Mouse (Mus musculus): ENCODE results near the gene Ssbp2. TPM values are rescaled to one million over a fixed set of nuclear protein-coding genes. Genes with fewer than 3 reads are reported as not detected.

Ssbp2 gene
- polyA plus RNA-seq, 1 experiment from 2014 or later: 198 TPM

DNA sequence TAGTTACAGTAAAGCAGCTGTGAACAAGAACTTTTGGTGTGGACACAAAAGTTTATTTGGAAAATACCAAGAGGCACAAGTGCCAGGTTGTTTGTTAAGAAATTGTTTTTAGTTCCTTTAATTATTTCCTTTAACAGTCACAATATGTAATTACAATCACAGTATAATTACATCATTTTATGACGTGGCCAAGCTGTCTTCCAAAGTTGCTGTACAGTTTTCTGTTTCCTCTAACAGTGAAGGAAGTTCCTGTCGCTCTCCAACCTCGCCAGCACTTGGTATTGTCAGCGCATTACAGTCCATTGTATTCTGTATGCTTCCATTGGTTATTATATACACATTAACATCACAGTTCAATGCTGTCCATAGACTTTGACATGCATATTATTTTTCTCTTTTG is 54.9 kb downstream of the Ssbp2 start:
- Histone ChIP-seq H3K9ac (replicated peaks; ENCODE audit: low read length) (no peak overlapping the region), H3K4me1 (ENCODE audit: control insufficient read depth, insufficient read depth, low read length) (no peaks in the 10 kb centered on the region; the same call in 1 of the 2 replicates), H3K27ac (replicated peaks; ENCODE audit: low read depth, low read length) (no peak overlapping the region), H3K4me3 (ENCODE audit: low read depth, low read length) (no peak overlapping the region), H3K4me2 (ENCODE audit: low read depth, low read length) (no peak overlapping the region), H3K9me3 (replicated peaks; ENCODE audit: control insufficient read depth, low read length) (no peaks in the 10 kb centered on the region), H3K27me3 (ENCODE audit: control insufficient read depth, insufficient read depth, low read length) (no peaks in the 10 kb centered on the region), H3K36me3 (replicated peaks; ENCODE audit: control insufficient read depth, insufficient read depth, low read depth, low read length) (no peaks in the 10 kb centered on the region)
- DNase-seq (ENCODE audit: low spot score) (no peak), ATAC-seq (replicated peaks; ENCODE audit: insufficient number of reproducible peaks, low FRiP score, low TSS enrichment, low read depth) (no peak)
- WGBS: 89% methylated on average over 4 of the region's 4 CpGs

DNA sequence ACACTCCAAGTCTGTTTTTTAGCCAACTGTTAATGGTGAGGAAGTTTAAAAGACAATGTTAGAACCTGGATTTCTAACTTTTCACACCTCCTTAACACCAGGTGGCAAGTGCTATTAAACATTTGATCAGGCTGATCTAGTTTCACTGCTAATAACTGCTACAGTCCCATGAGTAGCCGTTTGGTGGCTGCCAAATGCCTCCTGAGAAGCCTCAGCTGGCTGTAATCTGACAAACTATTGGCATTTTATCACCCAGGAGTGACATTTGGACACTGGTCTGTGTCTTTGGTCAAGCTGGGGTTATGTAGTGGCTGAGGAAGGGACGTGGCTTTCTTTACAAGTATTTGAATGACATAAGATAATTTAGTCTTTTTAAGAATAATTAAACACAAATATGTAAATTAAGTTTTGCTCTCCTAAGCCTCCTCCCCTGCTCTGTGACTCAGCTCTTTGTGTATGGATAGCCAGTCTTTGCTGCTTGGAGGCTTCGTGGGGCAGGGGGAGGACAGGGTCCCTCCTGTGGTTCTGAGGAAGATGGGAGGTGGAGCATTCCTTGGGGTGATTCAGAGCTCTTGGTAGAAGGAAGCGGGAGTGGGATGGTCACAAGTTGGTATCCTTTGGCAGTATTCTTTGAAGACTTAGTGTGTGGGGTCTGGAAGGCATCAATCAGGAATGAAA is 60.1 kb downstream of the Ssbp2 start:
- H3K4me3 ChIP-seq (ENCODE audit: low read depth, low read length): no peak overlapping the region
- no peak overlapping the region for H3K27ac ChIP-seq (replicated peaks; ENCODE audit: low read depth, low read length)
- no peaks in the 10 kb centered on the region for H3K36me3 ChIP-seq (replicated peaks; ENCODE audit: control insufficient read depth, insufficient read depth, low read depth, low read length)
- no peak overlapping the region for H3K9ac ChIP-seq (replicated peaks; ENCODE audit: low read length)
- H3K9me3 ChIP-seq (replicated peaks; ENCODE audit: control insufficient read depth, low read length): no peaks in the 10 kb centered on the region
- ATAC-seq (replicated peaks; ENCODE audit: insufficient number of reproducible peaks, low FRiP score, low TSS enrichment, low read depth) (no peak), DNase-seq (ENCODE audit: low spot score) (no peak)
- H3K4me2 ChIP-seq (ENCODE audit: low read depth, low read length): no peak overlapping the region
- no peaks in the 10 kb centered on the region; the same call in 1 of the 2 replicates for H3K4me1 ChIP-seq (ENCODE audit: control insufficient read depth, insufficient read depth, low read length)
- WGBS: 42% methylated on average over 4 of the region's 4 CpGs
- no peaks in the 10 kb centered on the region for H3K27me3 ChIP-seq (ENCODE audit: control insufficient read depth, insufficient read depth, low read length)

DNA sequence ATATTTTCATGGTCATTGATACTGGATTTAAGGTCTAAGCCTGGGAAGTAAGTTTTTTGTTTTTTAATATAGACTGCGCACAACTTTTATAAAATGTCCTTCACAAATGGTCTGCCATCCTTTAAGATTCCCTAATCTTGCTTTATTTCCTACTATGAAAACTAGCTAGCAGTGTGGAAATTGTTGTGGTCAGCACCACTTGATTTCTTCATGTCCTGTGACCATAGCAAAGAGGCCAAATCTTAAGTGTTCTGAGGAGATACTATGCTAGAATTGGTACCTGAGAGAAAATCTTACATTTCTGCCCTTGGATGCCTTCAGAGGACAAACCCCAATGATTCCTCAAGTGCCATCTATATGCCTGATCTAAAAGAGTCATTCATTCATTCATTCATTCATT is 60.9 kb downstream of the Ssbp2 start:
- H3K9me3 ChIP-seq (replicated peaks; ENCODE audit: control insufficient read depth, low read length): no peaks in the 10 kb centered on the region
- DNase-seq (ENCODE audit: low spot score): no peak
- ATAC-seq (replicated peaks; ENCODE audit: insufficient number of reproducible peaks, low FRiP score, low TSS enrichment, low read depth): no peak
- no peak overlapping the region for H3K4me3 ChIP-seq (ENCODE audit: low read depth, low read length)
- no peaks in the 10 kb centered on the region for H3K27me3 ChIP-seq (ENCODE audit: control insufficient read depth, insufficient read depth, low read length)
- H3K27ac ChIP-seq (replicated peaks; ENCODE audit: low read depth, low read length): no peak overlapping the region
- H3K9ac ChIP-seq (replicated peaks; ENCODE audit: low read length): no peak overlapping the region
- no peaks in the 10 kb centered on the region for H3K36me3 ChIP-seq (replicated peaks; ENCODE audit: control insufficient read depth, insufficient read depth, low read depth, low read length)
- WGBS: 97% methylated on average over 1 of the region's 1 CpGs
- no peak overlapping the region for H3K4me2 ChIP-seq (ENCODE audit: low read depth, low read length)
- H3K4me1 ChIP-seq (ENCODE audit: control insufficient read depth, insufficient read depth, low read length): no peaks in the 10 kb centered on the region; the same call in 1 of the 2 replicates

DNA sequence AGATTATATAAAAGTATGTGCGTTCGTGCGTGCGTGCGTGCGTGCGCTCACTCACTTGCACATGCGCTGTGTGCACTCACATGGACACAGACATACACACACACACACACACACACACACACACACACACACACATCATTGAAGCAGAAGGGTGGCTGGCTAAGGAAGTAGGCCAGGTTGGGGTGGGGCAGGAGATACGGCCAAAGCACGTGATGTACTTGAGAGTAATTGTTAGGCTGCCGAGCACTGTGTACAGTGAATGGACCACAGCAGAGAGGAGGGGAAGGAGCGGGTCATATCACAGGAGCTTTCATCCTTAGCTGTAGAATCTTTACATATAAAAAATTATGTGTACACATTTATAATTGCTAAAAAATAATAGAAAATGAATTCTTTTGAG is 66.0 kb downstream of the Ssbp2 start:
- H3K9me3 ChIP-seq (replicated peaks; ENCODE audit: control insufficient read depth, low read length): no peaks in the 10 kb centered on the region
- no peaks in the 10 kb centered on the region for H3K27me3 ChIP-seq (ENCODE audit: control insufficient read depth, insufficient read depth, low read length)
- H3K36me3 ChIP-seq (replicated peaks; ENCODE audit: control insufficient read depth, insufficient read depth, low read depth, low read length): peaks cover 3% of the 10 kb centered on the region
- ATAC-seq (replicated peaks; ENCODE audit: insufficient number of reproducible peaks, low FRiP score, low TSS enrichment, low read depth): no peak
- no peak overlapping the region for H3K4me2 ChIP-seq (ENCODE audit: low read depth, low read length)
- WGBS: 94% methylated on average over 12 of the region's 12 CpGs
- no peaks in the 10 kb centered on the region for H3K4me1 ChIP-seq (ENCODE audit: control insufficient read depth, insufficient read depth, low read length)
- no peak overlapping the region for H3K4me3 ChIP-seq (ENCODE audit: low read depth, low read length)
- no peak overlapping the region for H3K27ac ChIP-seq (replicated peaks; ENCODE audit: low read depth, low read length)
- H3K9ac ChIP-seq (replicated peaks; ENCODE audit: low read length): no peak overlapping the region
- no peak for DNase-seq (ENCODE audit: low spot score)

DNA sequence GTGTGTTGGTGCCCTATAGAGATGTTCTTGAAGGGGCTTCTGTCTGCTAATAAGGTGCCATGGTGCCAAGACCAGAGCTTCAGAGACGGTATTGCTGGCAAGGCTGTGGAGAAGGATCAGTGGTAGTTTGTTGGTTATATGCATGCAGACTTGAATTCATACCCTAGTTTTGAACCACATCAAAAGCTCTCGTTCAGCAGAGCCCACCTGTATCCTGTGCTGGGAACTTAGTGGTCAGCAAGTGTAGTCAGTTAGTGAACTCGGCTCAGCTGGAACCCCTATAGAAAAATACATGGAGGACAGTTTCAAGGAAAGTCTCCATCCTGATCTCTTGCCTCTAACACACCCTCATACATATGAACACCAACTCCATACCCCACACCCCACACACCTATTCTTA is 69.7 kb downstream of the Ssbp2 start:
- ATAC-seq (replicated peaks; ENCODE audit: insufficient number of reproducible peaks, low FRiP score, low TSS enrichment, low read depth): no peak
- WGBS: 94% methylated on average over 3 of the region's 3 CpGs

DNA sequence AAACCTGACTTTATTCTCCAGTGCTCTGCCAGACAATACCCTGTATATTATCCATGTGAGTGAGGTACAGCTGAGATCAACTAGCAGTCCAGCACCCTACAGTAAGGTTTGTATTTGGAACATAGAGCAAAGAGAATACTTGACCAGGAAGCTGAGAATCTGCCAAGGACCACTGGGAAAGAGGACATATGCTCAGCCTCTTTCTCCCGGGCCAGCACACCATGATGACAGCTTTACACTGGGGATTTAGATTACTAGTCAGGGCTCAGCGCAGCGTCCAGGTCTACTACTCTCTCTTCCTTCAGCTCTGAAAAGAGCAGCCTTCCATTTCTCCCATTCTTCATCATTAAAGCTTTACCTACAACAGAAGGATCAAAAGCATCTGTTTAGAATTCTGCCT is 76.6 kb downstream of the Ssbp2 start:
- 81% methylated on average over 3 of the region's 3 CpGs for WGBS
- peaks cover 3% of the 10 kb centered on the region for H3K36me3 ChIP-seq (replicated peaks; ENCODE audit: control insufficient read depth, insufficient read depth, low read depth, low read length)

More for the DNA sequence above, 69.7 kb downstream of the Ssbp2 start:
- DNase-seq (ENCODE audit: low spot score): no peak
- H3K4me3 ChIP-seq (ENCODE audit: low read depth, low read length): no peak overlapping the region
- H3K9me3 ChIP-seq (replicated peaks; ENCODE audit: control insufficient read depth, low read length): no peaks in the 10 kb centered on the region
- H3K4me2 ChIP-seq (ENCODE audit: low read depth, low read length): no peak overlapping the region
- H3K27me3 ChIP-seq (ENCODE audit: control insufficient read depth, insufficient read depth, low read length): no peaks in the 10 kb centered on the region
- peaks cover 6% of the 10 kb centered on the region for H3K36me3 ChIP-seq (replicated peaks; ENCODE audit: control insufficient read depth, insufficient read depth, low read depth, low read length)
- no peak overlapping the region for H3K27ac ChIP-seq (replicated peaks; ENCODE audit: low read depth, low read length)
- H3K9ac ChIP-seq (replicated peaks; ENCODE audit: low read length): no peak overlapping the region
- H3K4me1 ChIP-seq (ENCODE audit: control insufficient read depth, insufficient read depth, low read length): no peaks in the 10 kb centered on the region

DNA sequence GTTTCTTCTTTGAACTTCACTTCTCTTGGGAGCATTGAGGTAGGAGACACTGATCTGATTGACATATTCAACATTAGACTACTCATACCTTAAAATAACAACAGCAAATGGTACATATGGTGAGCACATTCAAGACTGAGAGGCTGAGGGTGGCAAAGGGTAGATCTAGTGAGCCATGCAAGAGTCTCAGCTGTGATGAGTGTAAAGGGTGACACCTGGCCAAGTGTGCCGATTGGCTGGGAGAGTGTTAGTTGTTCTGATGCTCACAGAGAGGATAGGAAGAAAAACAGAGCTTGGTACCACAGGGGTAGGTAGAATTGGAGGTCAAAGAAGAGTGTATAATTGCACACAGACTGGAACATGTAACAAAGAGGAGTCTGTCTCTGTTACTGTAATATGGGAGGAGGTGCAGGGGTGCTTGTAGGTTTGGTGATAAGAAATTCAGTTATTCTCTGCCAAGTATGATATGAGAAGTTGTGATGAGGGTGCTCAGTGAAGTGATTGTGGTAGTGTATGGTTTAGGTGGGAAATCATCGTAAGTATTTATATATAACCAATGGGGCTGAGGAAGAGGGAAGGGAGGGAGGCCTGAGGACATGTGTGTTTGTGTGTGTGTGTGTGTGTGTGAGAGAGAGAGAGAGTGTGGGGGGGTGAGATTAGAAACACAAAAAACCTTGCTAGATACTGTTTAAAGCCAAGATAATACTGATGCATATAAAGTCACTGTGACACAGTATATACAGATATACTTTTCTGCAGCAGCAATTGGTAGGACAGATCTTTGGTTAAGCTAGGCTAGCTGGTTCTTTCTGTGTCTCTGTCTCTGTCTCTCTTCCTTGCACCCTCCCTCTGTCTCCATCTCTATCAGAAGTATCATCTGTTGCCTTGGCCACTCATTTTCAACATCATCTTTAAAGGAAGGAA is 80.3 kb downstream of the Ssbp2 start:
- Histone ChIP-seq H3K27me3 (ENCODE audit: control insufficient read depth, insufficient read depth, low read length) (no peaks in the 10 kb centered on the region), H3K9ac (replicated peaks; ENCODE audit: low read length) (no peak overlapping the region), H3K27ac (replicated peaks; ENCODE audit: low read depth, low read length) (no peak overlapping the region), H3K9me3 (replicated peaks; ENCODE audit: control insufficient read depth, low read length) (no peaks in the 10 kb centered on the region), H3K36me3 (replicated peaks; ENCODE audit: control insufficient read depth, insufficient read depth, low read depth, low read length) (no peaks in the 10 kb centered on the region), H3K4me2 (ENCODE audit: low read depth, low read length) (no peak overlapping the region), H3K4me3 (ENCODE audit: low read depth, low read length) (no peak overlapping the region), H3K4me1 (ENCODE audit: control insufficient read depth, insufficient read depth, low read length) (no peaks in the 10 kb centered on the region)
- WGBS: 97% methylated on average over 2 of the region's 2 CpGs
- DNase-seq (ENCODE audit: low spot score) (no peak), ATAC-seq (replicated peaks; ENCODE audit: insufficient number of reproducible peaks, low FRiP score, low TSS enrichment, low read depth) (no peak)

More for the DNA sequence above, 76.6 kb downstream of the Ssbp2 start:
- Histone ChIP-seq H3K4me1 (ENCODE audit: control insufficient read depth, insufficient read depth, low read length) (no peaks in the 10 kb centered on the region), H3K4me3 (ENCODE audit: low read depth, low read length) (no peak overlapping the region), H3K4me2 (ENCODE audit: low read depth, low read length) (no peak overlapping the region), H3K9me3 (replicated peaks; ENCODE audit: control insufficient read depth, low read length) (no peaks in the 10 kb centered on the region), H3K27me3 (ENCODE audit: control insufficient read depth, insufficient read depth, low read length) (no peaks in the 10 kb centered on the region), H3K9ac (replicated peaks; ENCODE audit: low read length) (no peak overlapping the region), H3K27ac (replicated peaks; ENCODE audit: low read depth, low read length) (no peak overlapping the region)
- no peak for ATAC-seq (replicated peaks; ENCODE audit: insufficient number of reproducible peaks, low FRiP score, low TSS enrichment, low read depth)
- DNase-seq (ENCODE audit: low spot score): no peak

DNA sequence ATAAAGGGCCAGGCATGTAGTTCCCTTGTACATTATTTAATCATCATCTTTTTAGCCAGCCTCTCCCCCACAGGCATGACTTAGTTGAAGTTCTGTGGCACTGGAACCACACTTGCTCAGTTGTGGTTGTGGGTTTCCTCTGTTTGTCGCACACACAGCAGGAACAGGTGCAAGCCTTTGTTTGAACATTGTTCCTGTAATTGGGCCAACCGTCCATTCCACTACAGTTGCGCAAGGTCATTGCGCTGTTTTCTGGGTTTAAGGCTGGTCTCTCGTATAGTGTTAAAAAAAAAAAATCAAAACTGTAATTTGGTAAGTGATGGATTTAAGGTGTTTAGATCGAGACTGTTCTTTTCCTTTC is 81.0 kb downstream of the Ssbp2 start:
- no peak overlapping the region for H3K27ac ChIP-seq (replicated peaks; ENCODE audit: low read depth, low read length)
- H3K4me1 ChIP-seq (ENCODE audit: control insufficient read depth, insufficient read depth, low read length): no peaks in the 10 kb centered on the region
- DNase-seq (ENCODE audit: low spot score) (no peak), ATAC-seq (replicated peaks; ENCODE audit: insufficient number of reproducible peaks, low FRiP score, low TSS enrichment, low read depth) (no peak)
- no peaks in the 10 kb centered on the region for H3K27me3 ChIP-seq (ENCODE audit: control insufficient read depth, insufficient read depth, low read length)
- no peaks in the 10 kb centered on the region for H3K9me3 ChIP-seq (replicated peaks; ENCODE audit: control insufficient read depth, low read length)
- WGBS: 95% methylated on average over 6 of the region's 6 CpGs
- no peak overlapping the region for H3K9ac ChIP-seq (replicated peaks; ENCODE audit: low read length)
- H3K36me3 ChIP-seq (replicated peaks; ENCODE audit: control insufficient read depth, insufficient read depth, low read depth, low read length): no peaks in the 10 kb centered on the region
- H3K4me3 ChIP-seq (ENCODE audit: low read depth, low read length): no peak overlapping the region
- H3K4me2 ChIP-seq (ENCODE audit: low read depth, low read length): no peak overlapping the region
